Mouse (Mus musculus) heart, embryonic 13.5 days (tissue): ENCODE measurements around the gene Apob. TPM values are rescaled to one million over a fixed set of nuclear protein-coding genes. Genes with fewer than 3 reads are reported as not detected.
"Not testable (repeated sequence)": the region's sequence is repeated elsewhere in the genome, so short reads cannot be mapped to it uniquely, and the experiment has no call there.

Experiments used
- ATAC-seq: fragments of 200-750 bp; cut with Nextera tagmentation; 2 replicates; pipeline ENCODE4 v1.8.0; 2017; ENCODE audit warnings: moderate TSS enrichment; ENCODE audit not compliant: insufficient number of reproducible peaks, low FRiP score, low TSS enrichment; ENCODE audit errors: extremely low read depth
- H3K27ac ChIP-seq: fragments of 300-500 bp; sonication (generic); replicated peaks from 2 replicates; pipeline ENCODE4 v1.5.1; 2015; ENCODE audit warnings: moderate library complexity, mild to moderate bottlenecking, inconsistent platforms
- H3K27me3 ChIP-seq: fragments of 300-500 bp; sonication (generic); replicated peaks from 2 replicates; pipeline ENCODE4 v1.6.1; 2015; ENCODE audit warnings: mild to moderate bottlenecking, inconsistent platforms
- H3K36me3 ChIP-seq: fragments of 300-500 bp; sonication (generic); 2 replicates; pipeline ENCODE4 v1.6.1; 2015; ENCODE audit warnings: mild to moderate bottlenecking, inconsistent platforms
- H3K4me1 ChIP-seq: fragments of 300-500 bp; sonication (generic); 2 replicates; pipeline ENCODE4 v1.6.1; 2015; ENCODE audit warnings: inconsistent platforms
- H3K4me2 ChIP-seq: fragments of 300-500 bp; sonication (generic); 2 replicates; pipeline ENCODE4 v1.6.1; 2015; ENCODE audit warnings: inconsistent platforms, mild to moderate bottlenecking, moderate library complexity
- H3K4me3 ChIP-seq: fragments of 300-500 bp; sonication (generic); 2 replicates; pipeline ENCODE4 v1.5.1; 2015; ENCODE audit warnings: moderate library complexity, mild to moderate bottlenecking, inconsistent platforms
- H3K9ac ChIP-seq: fragments of 300-500 bp; sonication (generic); 2 replicates; pipeline ENCODE4 v1.6.1; 2015; ENCODE audit warnings: inconsistent platforms, mild to moderate bottlenecking, moderate library complexity
- H3K9me3 ChIP-seq: fragments of 300-500 bp; sonication (generic); 2 replicates; pipeline ENCODE4 v1.6.1; 2016; ENCODE audit warnings: inconsistent platforms
- WGBS: fragments of 180-500 bp; shearing (Covaris S2); methylation state at CpG from one replicate; pipeline ENCODE4 v1.1.7; 2015; ENCODE audit warnings: mixed read lengths; 5-methylcytosine and 5-hydroxymethylcytosine counted together
- polyA plus RNA-seq: library from polyadenylated mRNA; unstranded; fragments of >200 nt; fragmentation: Nextera tagmentation; extraction: Ambion mirVana; gene quantifications from 2 replicates; pipeline ENCODE4 v1.2.1, GENCODE M21; 2015

The Apob gene
- polyA plus RNA-seq, 1 experiment from 2014 or later: 0.17 TPM

DNA sequence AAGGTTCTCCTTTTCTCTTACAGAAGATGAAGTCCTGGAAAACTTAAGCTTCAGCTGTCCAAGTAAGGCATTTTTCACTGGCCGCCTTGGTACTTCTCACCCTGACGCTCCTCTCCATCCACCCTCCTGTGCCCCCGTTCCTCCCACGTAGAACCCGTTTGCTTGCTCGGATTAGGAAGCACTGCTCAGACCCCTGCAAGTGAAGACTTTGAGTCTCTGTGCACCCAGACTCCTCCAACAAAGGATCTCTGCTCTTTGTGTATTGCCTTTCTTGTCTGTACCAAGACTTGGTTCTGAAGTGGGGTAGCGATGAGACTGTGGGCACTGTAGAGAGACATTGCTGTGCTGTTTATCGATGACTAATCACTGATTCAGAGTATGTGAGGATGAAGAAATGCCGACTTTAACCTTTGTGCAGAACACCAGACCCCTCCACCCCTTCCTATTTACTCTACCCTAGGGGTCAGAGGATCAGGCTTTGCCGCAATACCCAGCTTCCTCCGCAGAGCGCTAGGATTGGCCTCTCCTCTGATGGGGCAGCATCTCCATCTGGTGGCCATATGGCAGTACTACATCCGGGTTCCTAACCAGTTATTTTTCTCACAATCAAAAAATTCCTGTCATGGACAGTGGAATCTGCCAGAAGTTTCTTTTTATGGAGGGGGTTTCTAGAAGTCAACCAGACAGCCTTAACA lies 889 bp downstream of the Apob start:
- 45% methylated on average over 13 of the region's 13 CpGs for WGBS
- Histone ChIP-seq H3K4me2 (peak overlapping the region; percentile 25; the same call in 1 of the 2 replicates), H3K27ac (no peak overlapping the region), H3K27me3 (peaks cover 14% of the 10 kb centered on the region; the same call in 1 of the 2 replicates), H3K4me3 (no peak overlapping the region), H3K9ac (no peak overlapping the region), H3K4me1 (no peaks in the 10 kb centered on the region), H3K9me3 (no peaks in the 10 kb centered on the region), H3K36me3 (no peaks in the 10 kb centered on the region)
- ATAC-seq: no peak

DNA sequence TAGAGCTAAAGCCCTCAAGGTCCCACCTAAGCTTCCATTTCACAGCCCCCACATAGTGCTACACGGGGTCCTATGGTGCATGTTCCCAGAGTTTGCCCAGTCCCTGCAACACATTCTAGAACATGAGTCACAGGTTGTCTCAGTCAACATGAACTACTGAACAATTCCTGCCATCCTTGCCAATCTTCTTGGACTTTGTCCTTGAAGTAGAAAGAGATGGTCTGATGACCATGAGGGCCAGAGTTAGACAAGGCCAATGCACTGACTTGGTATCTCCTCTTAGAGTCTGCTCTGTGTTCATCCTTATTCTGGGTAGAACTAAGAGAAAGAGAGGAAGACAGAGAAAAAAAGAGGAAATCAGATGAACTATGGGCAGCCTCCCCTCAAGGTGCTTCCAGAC lies 7.0 kb downstream of the Apob start:
- WGBS: 88% methylated on average over 1 of the region's 1 CpGs
- no peak overlapping the region for H3K27ac ChIP-seq
- H3K4me1 ChIP-seq: no peaks in the 10 kb centered on the region
- H3K36me3 ChIP-seq: no peaks in the 10 kb centered on the region
- H3K4me2 ChIP-seq: no peak overlapping the region
- H3K9me3 ChIP-seq: no peaks in the 10 kb centered on the region
- H3K9ac ChIP-seq: no peak overlapping the region
- ATAC-seq: no peak
- H3K27me3 ChIP-seq: peaks cover 8% of the 10 kb centered on the region; the same call in 1 of the 2 replicates
- H3K4me3 ChIP-seq: no peak overlapping the region

DNA sequence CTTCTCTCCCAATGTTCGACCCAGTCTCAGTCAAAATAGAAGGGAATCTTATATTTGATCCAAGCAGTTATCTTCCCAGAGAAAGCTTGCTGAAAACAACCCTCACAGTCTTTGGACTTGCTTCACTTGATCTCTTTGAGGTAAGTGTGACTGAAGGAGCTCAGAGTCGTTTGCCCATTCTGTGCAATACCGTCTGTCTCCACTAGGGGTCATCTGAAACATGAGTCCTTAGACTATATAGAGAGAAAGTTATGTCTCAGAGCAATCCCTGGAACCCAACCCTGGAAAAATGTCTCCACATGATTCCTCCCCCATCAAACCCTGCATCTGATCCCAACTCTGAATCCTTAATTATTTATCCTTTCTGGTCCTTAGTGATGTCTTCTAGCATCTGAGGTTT lies 13.4 kb downstream of the Apob start:
- Histone ChIP-seq H3K36me3 (no peaks in the 10 kb centered on the region), H3K9ac (no peak overlapping the region), H3K27me3 (no peaks in the 10 kb centered on the region), H3K27ac (no peak overlapping the region), H3K4me1 (no peaks in the 10 kb centered on the region), H3K4me2 (no peak overlapping the region), H3K4me3 (no peak overlapping the region), H3K9me3 (no peaks in the 10 kb centered on the region)
- WGBS: 7% methylated on average over 3 of the region's 3 CpGs
- no peak for ATAC-seq

DNA sequence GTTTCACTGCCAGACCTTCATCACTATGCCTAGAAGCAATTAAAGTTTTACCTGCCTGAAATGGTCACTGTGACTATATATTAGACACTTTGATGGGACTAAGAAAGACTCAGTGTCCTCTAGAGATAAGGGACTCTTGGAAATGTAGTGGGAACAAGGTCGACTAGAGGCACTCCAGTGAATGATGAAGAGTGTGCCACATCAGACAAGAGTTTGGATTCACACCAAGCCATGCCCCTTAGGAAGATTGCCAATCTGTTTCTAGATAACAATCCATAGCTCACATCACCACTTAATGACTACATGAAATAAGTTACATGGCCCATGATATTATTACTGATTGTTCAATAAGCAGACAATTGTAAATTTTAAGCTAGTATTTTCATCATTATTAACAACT lies 14.1 kb downstream of the Apob start:
- Histone ChIP-seq H3K27ac (no peak overlapping the region), H3K36me3 (no peaks in the 10 kb centered on the region), H3K9ac (no peak overlapping the region), H3K27me3 (no peaks in the 10 kb centered on the region), H3K4me2 (no peak overlapping the region), H3K4me3 (no peak overlapping the region), H3K9me3 (no peaks in the 10 kb centered on the region), H3K4me1 (no peaks in the 10 kb centered on the region)
- ATAC-seq: no peak
- WGBS: 22% methylated on average over 1 of the region's 1 CpGs

DNA sequence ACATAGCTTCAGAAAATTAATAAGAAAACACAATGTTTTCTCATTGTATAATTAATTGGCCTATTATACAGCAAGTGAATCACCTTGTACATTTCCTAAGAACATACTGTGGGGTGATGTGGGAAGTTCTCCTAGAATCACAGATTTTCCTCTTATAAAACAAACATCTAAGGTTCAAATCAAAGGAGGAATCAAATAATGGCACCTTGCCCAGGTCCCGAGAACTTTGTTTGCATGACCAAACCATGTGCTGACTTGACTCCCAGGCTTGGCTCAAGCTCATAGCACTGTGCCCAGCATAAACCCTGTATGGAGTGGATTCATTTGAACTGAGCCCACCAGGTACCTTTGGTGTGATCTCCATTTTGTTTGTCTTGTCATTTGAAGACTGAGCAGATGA lies 43.5 kb downstream of the Apob start:
- no peak overlapping the region for H3K27ac ChIP-seq
- H3K4me3 ChIP-seq: no peak overlapping the region
- no peak for ATAC-seq
- no peak overlapping the region for H3K9ac ChIP-seq
- no peaks in the 10 kb centered on the region for H3K9me3 ChIP-seq
- no peaks in the 10 kb centered on the region for H3K4me1 ChIP-seq
- H3K36me3 ChIP-seq: no peaks in the 10 kb centered on the region
- H3K4me2 ChIP-seq: no peak overlapping the region
- H3K27me3 ChIP-seq: no peaks in the 10 kb centered on the region
- 82% methylated on average over 1 of the region's 1 CpGs for WGBS

DNA sequence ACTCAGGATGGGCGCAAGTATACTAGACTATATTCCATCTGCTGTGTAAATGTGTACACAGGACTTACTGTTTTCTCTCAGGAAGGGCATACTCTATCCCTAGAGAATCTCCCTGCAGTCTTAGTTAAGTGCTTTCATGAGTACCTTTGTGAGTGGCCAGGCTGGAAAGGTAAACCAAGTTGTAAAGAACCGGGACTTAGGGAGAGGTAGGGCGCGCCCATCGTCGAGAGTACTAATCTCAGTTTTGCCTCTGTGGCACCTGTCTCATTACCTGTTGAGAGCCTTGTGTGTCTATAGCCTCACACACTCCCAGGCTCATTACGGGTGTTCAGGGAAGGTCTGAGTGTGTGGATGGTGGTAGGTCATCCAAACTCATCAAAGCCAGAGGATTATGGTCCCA lies 52.1 kb downstream of the Apob start:
- Histone ChIP-seq H3K4me1 (no peaks in the 10 kb centered on the region), H3K4me2 (no peak overlapping the region), H3K9ac (no peak overlapping the region), H3K36me3 (no peaks in the 10 kb centered on the region), H3K4me3 (no peak overlapping the region), H3K9me3 (no peaks in the 10 kb centered on the region), H3K27me3 (no peaks in the 10 kb centered on the region), H3K27ac (no peak overlapping the region)
- no peak for ATAC-seq
- WGBS: 90% methylated on average over 7 of the region's 7 CpGs

DNA sequence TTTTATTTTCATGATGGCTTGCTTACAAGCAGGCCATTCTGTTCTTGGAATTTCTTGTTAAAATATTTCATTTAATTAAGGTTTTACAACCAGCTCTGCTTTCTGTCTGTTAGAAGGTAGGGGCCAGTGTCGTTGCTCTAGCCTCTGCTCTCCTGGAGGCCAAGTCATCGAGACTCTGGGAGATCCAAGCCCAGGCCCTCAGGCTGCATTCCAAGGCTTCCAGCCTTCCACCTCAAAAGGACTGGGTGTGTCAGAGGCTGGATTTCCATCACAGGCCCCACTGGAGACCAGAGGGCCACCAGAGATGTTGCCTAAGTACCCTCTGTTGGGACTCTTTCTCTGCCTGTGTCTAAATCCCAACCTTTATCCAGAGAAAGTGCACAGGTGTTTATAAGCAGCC lies 52.6 kb downstream of the Apob start:
- Histone ChIP-seq H3K27me3 (no peaks in the 10 kb centered on the region), H3K4me1 (no peaks in the 10 kb centered on the region), H3K9me3 (no peaks in the 10 kb centered on the region), H3K9ac (no peak overlapping the region), H3K27ac (no peak overlapping the region), H3K36me3 (no peaks in the 10 kb centered on the region), H3K4me3 (no peak overlapping the region), H3K4me2 (no peak overlapping the region)
- 50% methylated on average over 2 of the region's 2 CpGs for WGBS
- ATAC-seq: no peak

DNA sequence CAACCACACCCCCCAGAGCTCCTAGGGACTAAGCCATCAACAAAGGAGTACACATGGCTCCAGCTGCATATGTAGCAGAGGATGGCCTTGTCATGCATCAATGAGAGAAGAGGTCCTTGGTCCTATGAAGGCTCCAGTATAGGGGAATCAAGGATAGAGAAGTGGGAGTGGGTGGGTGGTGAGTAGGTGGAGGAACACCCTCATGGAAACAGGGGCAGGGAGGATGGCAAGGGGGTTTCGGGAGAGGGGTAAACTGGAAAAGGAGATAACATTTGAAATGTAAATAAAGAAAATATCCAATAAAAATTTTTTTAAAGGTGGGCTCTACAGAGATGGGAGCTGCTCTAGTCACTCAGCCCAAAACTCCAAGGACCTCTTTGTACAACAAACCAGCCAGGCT lies 53.7 kb downstream of the Apob start:
- 79% methylated on average over 1 of the region's 1 CpGs for WGBS

DNA sequence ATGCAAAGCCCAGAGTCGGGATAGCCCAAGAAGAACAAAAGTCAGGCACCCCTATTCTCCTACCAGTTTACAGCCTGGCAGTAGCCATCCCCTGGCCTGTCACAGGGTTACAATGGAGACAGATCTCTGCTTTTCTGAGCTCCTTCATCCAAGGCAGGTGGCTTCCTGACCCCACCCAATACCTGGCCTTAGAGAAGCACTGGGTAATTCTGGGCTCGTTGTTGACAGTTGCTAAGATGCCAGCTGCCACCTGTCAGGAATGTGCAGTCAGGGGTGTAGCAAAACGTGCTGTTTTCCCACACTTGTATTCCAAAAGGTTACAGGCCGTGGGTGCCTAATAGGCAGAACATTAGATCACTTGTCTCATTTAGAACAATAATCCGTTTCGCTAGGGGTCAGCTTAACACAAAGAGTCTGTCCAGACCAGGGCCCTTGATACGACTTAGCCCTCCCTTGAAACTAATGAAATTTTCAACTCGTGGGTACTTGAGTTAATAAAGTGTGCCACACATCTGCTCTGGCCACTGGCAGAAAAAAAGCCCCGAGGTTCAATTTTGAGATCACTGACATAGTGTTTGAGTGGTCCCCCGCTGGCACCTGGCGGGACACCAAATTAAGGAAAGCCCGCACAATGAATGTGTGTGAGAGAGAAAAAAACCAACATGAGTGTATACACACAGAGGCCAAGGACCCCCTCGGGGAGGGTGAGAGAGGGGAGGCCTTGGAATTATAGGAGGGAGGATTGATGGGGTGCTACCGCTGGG lies 54.3 kb downstream of the Apob start:
- Histone ChIP-seq H3K9ac (no peak overlapping the region), H3K27ac (no peak overlapping the region), H3K9me3 (no peaks in the 10 kb centered on the region), H3K4me1 (no peaks in the 10 kb centered on the region), H3K4me3 (no peak overlapping the region), H3K4me2 (no peak overlapping the region), H3K27me3 (no peaks in the 10 kb centered on the region), H3K36me3 (no peaks in the 10 kb centered on the region)
- ATAC-seq: no peak
- WGBS: 66% methylated on average over 14 of the region's 14 CpGs

More for the DNA sequence above, 53.7 kb downstream of the Apob start:
- not testable (repeated sequence) for ATAC-seq, H3K27me3 ChIP-seq, H3K9ac ChIP-seq, H3K4me1 ChIP-seq, H3K36me3 ChIP-seq, H3K9me3 ChIP-seq, H3K4me2 ChIP-seq, H3K4me3 ChIP-seq, H3K27ac ChIP-seq

DNA sequence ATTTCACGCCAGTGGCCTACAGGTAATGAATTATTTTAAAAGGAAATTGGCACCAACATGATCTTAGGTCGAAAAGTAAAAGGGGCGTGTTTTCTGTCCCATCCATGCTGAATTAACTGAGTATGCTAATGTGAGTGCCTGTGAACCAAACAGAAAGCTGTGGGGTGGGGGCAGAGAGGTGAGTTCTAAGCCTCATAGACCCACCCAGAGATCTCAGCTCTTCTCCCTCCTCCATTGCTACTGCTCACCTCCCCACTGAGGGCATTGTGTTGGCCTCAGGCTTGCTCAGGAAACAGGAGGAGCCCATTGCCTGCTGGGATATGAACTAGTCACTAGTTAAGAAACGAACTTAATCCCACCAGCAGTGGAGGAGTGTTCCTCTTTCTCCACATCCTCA lies 54.9 kb downstream of the Apob start:
- Histone ChIP-seq H3K27me3 (no peaks in the 10 kb centered on the region), H3K9me3 (no peaks in the 10 kb centered on the region), H3K36me3 (no peaks in the 10 kb centered on the region), H3K4me2 (no peak overlapping the region), H3K4me3 (no peak overlapping the region), H3K27ac (no peak overlapping the region), H3K4me1 (no peaks in the 10 kb centered on the region), H3K9ac (no peak overlapping the region)
- 61% methylated on average over 4 of the region's 4 CpGs for WGBS
- ATAC-seq: no peak

DNA sequence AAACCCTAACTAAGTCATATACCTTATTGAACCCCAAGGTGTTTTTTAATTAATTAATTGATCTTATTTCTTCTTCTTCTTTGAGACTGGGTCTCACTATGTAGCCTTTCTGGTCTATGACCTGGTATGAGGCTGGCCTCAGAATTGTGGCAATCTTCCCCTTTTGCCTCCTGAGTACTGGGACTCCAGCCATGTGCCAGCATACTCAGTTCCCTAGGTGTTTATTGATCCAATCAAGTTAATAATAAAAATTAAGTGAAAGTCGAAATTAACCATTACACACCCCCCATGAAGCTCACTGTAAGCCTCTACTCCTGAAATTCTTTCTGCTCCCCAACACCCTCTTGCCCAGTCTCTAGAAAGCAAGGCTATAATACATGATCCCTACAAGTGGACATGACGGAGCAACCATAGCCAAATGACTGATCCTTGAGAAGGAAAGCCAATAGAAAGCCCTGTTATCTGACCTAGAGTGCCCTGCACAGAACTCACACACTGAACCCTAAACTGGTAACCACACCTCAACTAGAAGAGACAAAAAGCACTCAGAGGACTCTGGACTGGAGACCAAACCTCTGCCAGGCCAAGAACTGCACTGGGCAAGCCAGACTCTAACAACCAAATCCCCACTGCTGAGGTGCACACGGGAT lies 60.8 kb downstream of the Apob start:
- Histone ChIP-seq H3K27me3 (no peaks in the 10 kb centered on the region), H3K27ac (no peak overlapping the region), H3K9me3 (no peaks in the 10 kb centered on the region), H3K4me3 (no peak overlapping the region), H3K4me1 (no peaks in the 10 kb centered on the region), H3K4me2 (no peak overlapping the region), H3K36me3 (no peaks in the 10 kb centered on the region), H3K9ac (no peak overlapping the region)
- 63% methylated on average over 3 of the region's 3 CpGs for WGBS
- ATAC-seq: no peak
